Mouse (Mus musculus) leukemia stem cell, adult 10-12 weeks (primary cell): Measurements from ENCODE around the gene Adam1a. TPM values are rescaled to one million over a fixed set of nuclear protein-coding genes. Genes with fewer than 3 reads are reported as not detected.

Experiments
- polyA plus RNA-seq: library from polyadenylated mRNA; stranded (reverse); fragments of >175 nt; gene quantifications from 2 replicates; pipeline ENCODE4 v1.2.3, GENCODE M21; 2012; ENCODE audit warnings: low replicate concordance

The Adam1a gene
- polyA plus RNA-seq = 0.09 and 0.36 TPM in 2 replicates

DNA sequence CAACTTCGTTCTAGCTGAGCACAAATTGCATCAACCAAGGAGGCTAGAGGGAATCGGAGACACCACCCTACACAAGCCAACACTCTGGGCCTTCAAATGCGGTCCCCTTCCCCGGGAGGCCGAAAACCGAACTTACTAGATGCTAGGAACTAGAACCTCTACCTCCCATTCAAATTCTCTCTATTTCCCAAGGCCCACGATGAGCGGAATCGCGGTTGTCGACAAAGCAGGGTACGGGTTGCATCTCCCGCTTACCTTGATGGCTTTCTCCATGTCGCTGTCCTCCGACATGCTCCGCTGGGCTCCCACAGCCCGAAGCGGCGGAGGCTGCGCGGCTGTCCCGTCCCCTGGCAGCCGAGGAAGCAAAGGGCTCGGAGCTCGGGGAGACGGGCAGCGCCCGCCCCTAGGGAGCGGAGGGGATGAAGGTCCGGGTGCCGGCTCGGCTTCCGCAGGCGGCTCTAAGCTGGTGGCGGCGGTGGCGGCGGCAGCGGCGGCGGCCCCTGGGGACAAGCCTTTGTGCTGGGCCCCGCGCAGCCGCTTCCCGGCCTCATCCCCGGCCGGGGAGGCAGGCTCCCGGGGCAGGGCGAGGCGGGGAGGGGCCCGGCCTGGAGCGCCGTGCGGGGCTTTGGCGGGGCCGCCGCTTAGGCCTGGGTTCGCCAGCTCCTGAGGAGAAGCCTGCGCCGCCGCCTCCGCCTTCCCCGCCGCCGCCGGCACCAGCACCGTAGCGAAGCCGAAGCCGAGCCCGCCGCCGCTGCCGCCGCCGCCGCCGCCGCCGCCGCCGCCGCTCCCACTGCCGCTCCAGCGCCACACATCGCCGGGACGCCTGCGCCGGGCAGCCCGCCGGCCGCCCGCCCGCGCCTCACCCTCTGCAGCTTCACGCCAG, at the start of gene Adam1a, which contains the start of gene Gm42878:
Gene Adam1a, minus strand, starts transcription at position 573 of the 883 bp plus-strand sequence.
Gene Gm42878, minus strand, starts transcription at position 573 of the 883 bp plus-strand sequence.

GRCm38 (mm10) chr5:121593451-121594401, 48.4 kb upstream of the Adam1a start, which contains the start of gene Aldh2:
Aldh2 (minus strand) TSS chr5:121593824.

DNA sequence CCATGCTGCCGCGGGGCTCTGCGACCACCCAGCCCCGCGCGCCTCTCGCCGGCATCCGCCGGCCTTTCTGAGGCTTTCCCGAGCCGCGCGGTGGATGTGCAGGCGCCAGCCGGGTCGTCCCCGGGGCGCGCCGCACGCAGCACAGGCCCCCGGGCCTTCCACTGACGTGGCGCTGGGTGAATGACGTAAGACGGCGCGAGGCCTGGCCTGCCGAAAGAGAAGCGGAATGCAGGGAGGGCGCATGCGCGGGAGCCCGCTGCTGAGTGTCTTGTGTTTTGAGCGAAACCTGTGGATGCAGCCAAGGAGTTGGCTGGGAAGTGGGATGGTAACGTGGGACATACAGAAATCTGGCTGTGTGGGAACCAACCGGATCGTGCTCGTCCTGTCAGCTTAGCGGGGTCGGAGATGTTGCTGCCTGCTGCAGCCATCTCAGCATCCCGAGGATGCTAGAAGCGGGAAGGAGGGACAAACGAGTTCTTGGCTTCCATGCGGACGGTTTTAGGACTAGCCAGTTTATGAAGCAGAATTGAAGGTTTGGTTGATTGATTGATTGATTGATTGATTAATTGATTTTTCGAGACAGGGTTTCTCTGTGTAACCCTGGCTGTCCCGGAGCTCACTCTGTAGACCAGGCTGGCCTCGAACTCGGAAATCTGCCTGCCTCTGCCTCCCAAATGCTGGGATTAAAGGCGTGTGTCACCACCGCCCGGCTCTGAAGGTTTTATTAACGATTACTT, 679 bp upstream of the Adam1a start, which contains the start of gene Mapkapk5:
Gene Mapkapk5, minus strand, starts transcription at position 113 of the 737 bp plus-strand sequence.

DNA sequence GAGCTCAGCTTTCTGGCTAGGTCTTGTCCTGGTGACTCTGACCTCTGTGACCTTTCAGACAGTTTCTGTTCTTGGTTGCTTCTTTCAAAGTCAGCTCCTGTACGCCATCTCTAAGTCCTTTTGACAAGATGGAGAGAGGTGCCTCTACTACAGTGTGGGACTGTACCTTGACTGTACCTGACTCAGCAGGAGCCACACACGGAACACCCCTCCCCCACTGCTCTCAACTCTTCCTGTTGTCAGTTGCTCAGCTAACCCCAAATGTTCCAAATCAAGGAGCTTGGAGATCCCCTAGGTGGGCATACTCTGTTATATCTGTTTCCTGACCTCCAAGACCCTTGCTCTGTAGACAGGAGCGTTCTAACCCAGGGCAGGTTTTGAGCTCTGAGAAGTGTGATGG, 42.1 kb downstream of the Adam1a start, which contains the start of gene Adam1b:
Gene Adam1b, minus strand, starts transcription at position 205 of the 400 bp plus-strand sequence.

Other genes starting within 250 kb of the Adam1a start
- gene Trafd1, start 159.8 kb downstream of the Adam1a start, polyA plus RNA-seq = 15.5 and 31.7 TPM in 2 replicates
- gene Naa25, start 147.5 kb downstream of the Adam1a start, polyA plus RNA-seq = 1.7 and 5.3 TPM in 2 replicates
- gene Tmem116, start 93.6 kb downstream of the Adam1a start, polyA plus RNA-seq = 0.27 and 1.1 TPM in 2 replicates
- 380 and 386 TPM in 2 replicates for gene Erp29, start 93.0 kb downstream of the Adam1a start, polyA plus RNA-seq
- gene Adam1b, start 42.0 kb downstream of the Adam1a start, polyA plus RNA-seq = not detected in 2 replicates
- gene Gm42878, start within 50 bp of the Adam1a start, polyA plus RNA-seq = not detected in 2 replicates
- gene Mapkapk5, start 423 bp upstream of the Adam1a start, polyA plus RNA-seq = 24.9 and 74.3 TPM in 2 replicates
- gene Aldh2, start 48.3 kb upstream of the Adam1a start, polyA plus RNA-seq = 271 and 273 TPM in 2 replicates
- 0.84 and 0.98 TPM in 2 replicates for gene Acad12, start 73.5 kb upstream of the Adam1a start, polyA plus RNA-seq
- 1.9 and 2.3 TPM in 2 replicates for gene Acad10, start 115.0 kb upstream of the Adam1a start, polyA plus RNA-seq
- gene Brap, start 115.1 kb upstream of the Adam1a start, polyA plus RNA-seq = 8.3 and 14.7 TPM in 2 replicates
- gene Atxn2, start 165.9 kb upstream of the Adam1a start, polyA plus RNA-seq = 43.5 and 96.5 TPM in 2 replicates